Mouse (Mus musculus) forebrain, postnatal 0 days (tissue): ENCODE data around the gene Slc13a2. TPM values are rescaled to one million over a fixed set of nuclear protein-coding genes. Genes with fewer than 3 reads are reported as not detected.

ENCODE experiments used
- ATAC-seq: fragments of 200-750 bp; cut with Nextera tagmentation; 2 replicates; pipeline ENCODE4 v1.8.0; 2017; ENCODE audit warnings: mild to moderate bottlenecking, moderate library complexity
- DNase-seq: peaks from one replicate; pipeline ENCODE4 v3.0.0-alpha.2; 2015
- H3K27ac ChIP-seq: fragments of 300-500 bp; sonication (generic); 2 replicates; pipeline ENCODE4 v1.5.1; 2014; ENCODE audit warnings: low read depth, mild to moderate bottlenecking, antibody characterized with exemption, low read length, moderate library complexity, mixed read lengths
- H3K27me3 ChIP-seq: fragments of 300-500 bp; sonication (generic); 2 replicates; pipeline ENCODE4 v1.6.1; 2014; ENCODE audit warnings: mild to moderate bottlenecking, low read length, mixed read lengths; ENCODE audit not compliant: insufficient read depth
- H3K36me3 ChIP-seq: fragments of 300-500 bp; sonication (generic); 2 replicates; pipeline ENCODE4 v1.6.1; 2014; ENCODE audit warnings: mild to moderate bottlenecking, moderate library complexity; ENCODE audit not compliant: insufficient read depth
- H3K4me1 ChIP-seq: fragments of 300-500 bp; sonication (generic); 2 replicates; pipeline ENCODE4 v1.6.1; 2014; ENCODE audit warnings: antibody characterized with exemption; ENCODE audit not compliant: insufficient read depth
- H3K4me2 ChIP-seq: fragments of 300-500 bp; sonication (generic); 2 replicates; pipeline ENCODE4 v1.6.1; 2014; ENCODE audit warnings: low read depth, mild to moderate bottlenecking, moderate library complexity
- H3K4me3 ChIP-seq: fragments of 300-500 bp; sonication (generic); 2 replicates; pipeline ENCODE4 v1.5.1; 2014; ENCODE audit warnings: low read depth, low read length, mixed read lengths
- H3K9ac ChIP-seq: fragments of 300-500 bp; sonication (generic); 2 replicates; pipeline ENCODE4 v1.6.1; 2014; ENCODE audit warnings: mild to moderate bottlenecking
- H3K9me3 ChIP-seq: fragments of 300-500 bp; sonication (generic); 2 replicates; pipeline ENCODE4 v1.6.1; 2016; ENCODE audit warnings: low read length
- CTCF ChIP-seq: sonication (generic); IDR thresholded peaks from 2 replicates; pipeline ENCODE4 v1.5.1; 2016; ENCODE audit warnings: antibody characterized with exemption, control low read depth, low read depth
- WGBS: fragments of 180-500 bp; shearing (Covaris S2); extraction: QIAGEN DNeasy Blood & Tissue Kit; methylation state at CpG from one replicate; pipeline ENCODE4 v1.1.7; 2014; 5-methylcytosine and 5-hydroxymethylcytosine counted together
- polyA plus RNA-seq: library from polyadenylated mRNA; unstranded; fragments of >200 nt; fragmentation: Nextera tagmentation; extraction: Ambion mirVana; gene quantifications from 2 replicates; pipeline ENCODE4 v1.2.1, GENCODE M21; 2015
- total RNA-seq: library from RNA; depleted of rRNA; stranded (reverse); fragments of >200 nt; gene quantifications from 2 replicates; pipeline ENCODE4 v1.2.3, GENCODE M21; 2014; rRNA removed

Slc13a2 gene
- total and polyA plus RNA-seq, 2 experiments from 2014 or later = not detected

GRCm38 (mm10) chr11:78347908-78348307 lies 74.1 kb downstream of the Slc13a2 start:
- DNase-seq (no peak), ATAC-seq (no peak)
- Histone ChIP-seq H3K27me3 (no peaks in the 10 kb centered on the region), H3K27ac (no peak overlapping the region), H3K36me3 (peaks cover 14% of the 10 kb centered on the region; the same call in 1 of the 2 replicates), H3K9me3 (no peaks in the 10 kb centered on the region), H3K4me2 (no peak overlapping the region), H3K4me1 (no peaks in the 10 kb centered on the region), H3K9ac (no peak overlapping the region), H3K4me3 (no peak overlapping the region)
- 86% methylated on average over 9 of the region's 9 CpGs for WGBS
- no peak for TF ChIP-seq CTCF

Other genes starting within 250 kb of the Slc13a2 start
- 4.7 and 6.1 TPM in 2 replicates for gene Nek8, start 245.5 kb downstream of the Slc13a2 start, total RNA-seq
- 5.5 and 5.7 TPM in 2 replicates for gene Nek8, start 245.5 kb downstream of the Slc13a2 start, polyA plus RNA-seq
- gene Tlcd1, start 245.5 kb downstream of the Slc13a2 start, total RNA-seq = 15.3 and 22.0 TPM in 2 replicates
- 13.9 and 19.0 TPM in 2 replicates for gene Tlcd1, start 245.5 kb downstream of the Slc13a2 start, polyA plus RNA-seq
- gene Rpl23a, start 238.6 kb downstream of the Slc13a2 start, total RNA-seq = 772 and 968 TPM in 2 replicates
- gene Rpl23a, start 238.6 kb downstream of the Slc13a2 start, polyA plus RNA-seq = 938 and 1,223 TPM in 2 replicates
- 76.9 and 83.5 TPM in 2 replicates for gene Rab34, start 233.8 kb downstream of the Slc13a2 start, total RNA-seq
- 50.8 and 55.5 TPM in 2 replicates for gene Rab34, start 233.8 kb downstream of the Slc13a2 start, polyA plus RNA-seq
- 0.81 and 2.4 TPM in 2 replicates for gene Proca1, start 228.8 kb downstream of the Slc13a2 start, total RNA-seq
- gene Proca1, start 228.8 kb downstream of the Slc13a2 start, polyA plus RNA-seq = 2.5 and 3.3 TPM in 2 replicates
- gene Sdf2, start 176.5 kb downstream of the Slc13a2 start, total RNA-seq = 76.2 and 76.4 TPM in 2 replicates
- gene Sdf2, start 176.5 kb downstream of the Slc13a2 start, polyA plus RNA-seq = 92.1 and 92.8 TPM in 2 replicates
- gene Supt6, start 176.2 kb downstream of the Slc13a2 start, total RNA-seq = 31.8 and 44.1 TPM in 2 replicates
- 15.9 and 21.6 TPM in 2 replicates for gene Supt6, start 176.2 kb downstream of the Slc13a2 start, polyA plus RNA-seq
- gene 2610507B11Rik, start 160.5 kb downstream of the Slc13a2 start, total RNA-seq = 58.6 and 70.2 TPM in 2 replicates
- 34.6 and 49.4 TPM in 2 replicates for gene 2610507B11Rik, start 160.5 kb downstream of the Slc13a2 start, polyA plus RNA-seq
- 0.38 and 0.62 TPM in 2 replicates for gene BC030499, start 131.4 kb downstream of the Slc13a2 start, total RNA-seq
- not detected in 2 replicates for gene BC030499, start 131.4 kb downstream of the Slc13a2 start, polyA plus RNA-seq
- 5.7 and 6.5 TPM in 2 replicates for gene Spag5, start 120.7 kb downstream of the Slc13a2 start, total RNA-seq
- 3.5 and 4.8 TPM in 2 replicates for gene Spag5, start 120.7 kb downstream of the Slc13a2 start, polyA plus RNA-seq
- gene Aldoc, start 99.2 kb downstream of the Slc13a2 start, total RNA-seq = 187 and 207 TPM in 2 replicates
- gene Aldoc, start 99.2 kb downstream of the Slc13a2 start, polyA plus RNA-seq = 182 and 219 TPM in 2 replicates
- 33.0 and 43.1 TPM in 2 replicates for gene Pigs, start 93.8 kb downstream of the Slc13a2 start, total RNA-seq
- 63.7 and 76.8 TPM in 2 replicates for gene Pigs, start 93.8 kb downstream of the Slc13a2 start, polyA plus RNA-seq
- 86.5 and 99.7 TPM in 2 replicates for gene Unc119, start 78.7 kb downstream of the Slc13a2 start, total RNA-seq
- 72.2 and 72.5 TPM in 2 replicates for gene Unc119, start 78.7 kb downstream of the Slc13a2 start, polyA plus RNA-seq
- not detected in 2 replicates for gene Foxn1, start 35.7 kb downstream of the Slc13a2 start, total RNA-seq
- not detected in 2 replicates for gene Foxn1, start 35.7 kb downstream of the Slc13a2 start, polyA plus RNA-seq
- 10.8 and 11.2 TPM in 2 replicates for gene Slc46a1, start 43.5 kb upstream of the Slc13a2 start, total RNA-seq
- gene Slc46a1, start 43.5 kb upstream of the Slc13a2 start, polyA plus RNA-seq = 16.5 and 18.8 TPM in 2 replicates
- 47.5 and 48.3 TPM in 2 replicates for gene Sarm1, start 75.5 kb upstream of the Slc13a2 start, total RNA-seq
- 32.7 and 34.7 TPM in 2 replicates for gene Sarm1, start 75.5 kb upstream of the Slc13a2 start, polyA plus RNA-seq
- 82.8 and 94.4 TPM in 2 replicates for gene Vtn, start 76.9 kb upstream of the Slc13a2 start, total RNA-seq
- gene Vtn, start 76.9 kb upstream of the Slc13a2 start, polyA plus RNA-seq = 111 and 129 TPM in 2 replicates
- gene Sebox, start 81.2 kb upstream of the Slc13a2 start, total RNA-seq = 0.14 and 0.15 TPM in 2 replicates
- gene Sebox, start 81.2 kb upstream of the Slc13a2 start, polyA plus RNA-seq = 0.35 TPM in 1 of 2 replicates, not detected in the other
- gene Tmem199, start 90.0 kb upstream of the Slc13a2 start, total RNA-seq = 64.8 and 73.2 TPM in 2 replicates
- 84.2 and 86.0 TPM in 2 replicates for gene Tmem199, start 90.0 kb upstream of the Slc13a2 start, polyA plus RNA-seq
- 139 and 157 TPM in 2 replicates for gene Poldip2, start 90.0 kb upstream of the Slc13a2 start, total RNA-seq
- 165 and 175 TPM in 2 replicates for gene Poldip2, start 90.0 kb upstream of the Slc13a2 start, polyA plus RNA-seq
- 38.9 and 42.7 TPM in 2 replicates for gene Tnfaip1, start 114.1 kb upstream of the Slc13a2 start, total RNA-seq
- 54.6 and 66.3 TPM in 2 replicates for gene Tnfaip1, start 114.1 kb upstream of the Slc13a2 start, polyA plus RNA-seq
- gene Ift20, start 114.1 kb upstream of the Slc13a2 start, total RNA-seq = 106 and 119 TPM in 2 replicates
- 124 and 140 TPM in 2 replicates for gene Ift20, start 114.1 kb upstream of the Slc13a2 start, polyA plus RNA-seq
- 32.7 and 33.9 TPM in 2 replicates for gene Tmem97, start 128.6 kb upstream of the Slc13a2 start, total RNA-seq
- gene Tmem97, start 128.6 kb upstream of the Slc13a2 start, polyA plus RNA-seq = 37.1 and 42.1 TPM in 2 replicates